Mouse (Mus musculus) E14TG2a.4 (cell line): ENCODE data around the gene Hnrnpul1.

Source experiments
- H3K27me3 ChIP-seq: 2 replicates; pipeline ENCODE4 v1.6.1; 2014; ENCODE audit warnings: low read length, control low read depth; ENCODE audit not compliant: insufficient read depth
- H3K36me3 ChIP-seq: 2 replicates; pipeline ENCODE4 v1.6.1; 2014; ENCODE audit warnings: low read length, control low read depth; ENCODE audit not compliant: insufficient read depth
- H3K4me1 ChIP-seq: replicated peaks from 2 replicates; pipeline ENCODE4 v1.6.1; 2014; ENCODE audit warnings: low read depth, low read length, control low read depth
- H3K4me3 ChIP-seq: replicated peaks from 2 replicates; pipeline ENCODE4 v1.5.1; 2014; ENCODE audit warnings: mild to moderate bottlenecking, low read length
- H3K9me3 ChIP-seq: 2 replicates; pipeline ENCODE4 v1.6.1; 2014; ENCODE audit warnings: low read length, control low read depth
- CTCF ChIP-seq: conservative IDR thresholded peaks from 2 replicates; pipeline ENCODE4 v1.5.1; 2014; ENCODE audit warnings: low read length
- NANOG ChIP-seq: IDR thresholded peaks from 2 replicates; pipeline ENCODE4 v1.6.1; 2014; ENCODE audit warnings: borderline replicate concordance, low read length, mixed read lengths
- POU5F1 ChIP-seq: IDR thresholded peaks from 2 replicates; pipeline ENCODE4 v1.6.1; 2014; ENCODE audit warnings: low read length, borderline replicate concordance

Gene Hnrnpul1

DNA sequence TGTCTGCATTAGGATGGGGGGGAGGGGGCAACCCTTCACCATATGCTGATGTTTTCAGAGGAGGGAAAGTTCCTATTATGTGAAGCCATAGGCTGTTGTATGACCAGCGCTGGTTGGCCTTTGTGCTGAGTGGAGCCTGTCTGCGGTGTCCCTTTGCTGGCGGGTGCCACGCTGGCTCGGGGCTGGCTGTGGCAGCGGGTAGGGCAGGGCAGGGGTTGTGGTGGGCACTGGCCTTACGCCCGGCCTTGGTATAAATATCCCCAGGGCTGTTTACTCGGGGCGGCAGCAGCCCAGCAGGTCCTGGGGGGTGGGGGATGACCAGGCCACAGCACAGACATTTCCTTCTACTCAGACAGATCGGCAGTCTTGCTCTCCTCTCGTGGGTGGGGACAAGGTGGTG lies 44.6 kb downstream of the Hnrnpul1 start:
- TF ChIP-seq NANOG = no peak
- TF ChIP-seq POU5F1 = no peak
- no peak for TF ChIP-seq CTCF
- H3K27me3 ChIP-seq = no peaks in the 10 kb centered on the region
- peaks cover 38% of the 10 kb centered on the region for H3K36me3 ChIP-seq
- peak overlapping the region; percentile 65 for H3K4me3 ChIP-seq
- H3K4me1 ChIP-seq = peaks cover 84% of the 10 kb centered on the region
- no peaks in the 10 kb centered on the region for H3K9me3 ChIP-seq

DNA sequence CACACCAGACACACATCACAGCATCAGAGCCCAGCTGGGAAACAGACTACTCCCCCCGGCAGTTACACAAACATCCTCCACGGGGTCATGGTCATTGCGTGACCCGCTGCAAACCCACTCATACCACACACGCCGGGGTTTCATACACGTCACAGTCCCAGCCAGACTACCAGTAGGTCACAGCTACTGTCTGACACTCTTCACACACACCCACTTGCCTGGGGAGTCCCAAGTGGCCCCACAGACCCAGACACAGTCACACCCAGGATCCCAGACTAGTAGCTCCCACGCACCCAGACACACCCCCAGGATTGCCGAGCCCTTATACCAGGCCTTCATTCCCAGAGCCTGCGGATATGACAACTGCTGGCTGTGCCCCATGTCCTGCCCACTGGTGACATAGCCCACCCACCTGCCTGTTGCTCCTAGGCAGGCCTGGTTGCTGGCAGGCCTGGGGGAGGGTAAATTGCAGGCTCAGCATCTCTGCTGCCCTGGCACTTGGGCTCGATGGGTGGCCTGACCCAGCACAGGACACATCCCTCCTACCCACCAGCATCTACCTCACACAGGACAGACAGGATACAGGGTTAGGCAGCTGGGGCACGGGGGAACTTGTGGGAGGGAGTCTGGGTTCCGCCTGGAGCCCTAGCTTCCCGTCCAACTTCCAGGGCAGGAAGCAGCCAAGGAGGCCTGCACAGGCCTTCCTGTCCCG lies 46.8 kb downstream of the Hnrnpul1 start:
- peaks cover 16% of the 10 kb centered on the region for H3K36me3 ChIP-seq
- no peak for TF ChIP-seq CTCF
- no peak for TF ChIP-seq NANOG
- TF ChIP-seq POU5F1 = no peak
- peaks cover 78% of the 10 kb centered on the region for H3K4me1 ChIP-seq
- peaks cover 13% of the 10 kb centered on the region for H3K27me3 ChIP-seq
- H3K9me3 ChIP-seq = no peaks in the 10 kb centered on the region
- H3K4me3 ChIP-seq = peak overlapping the region; percentile 67

DNA sequence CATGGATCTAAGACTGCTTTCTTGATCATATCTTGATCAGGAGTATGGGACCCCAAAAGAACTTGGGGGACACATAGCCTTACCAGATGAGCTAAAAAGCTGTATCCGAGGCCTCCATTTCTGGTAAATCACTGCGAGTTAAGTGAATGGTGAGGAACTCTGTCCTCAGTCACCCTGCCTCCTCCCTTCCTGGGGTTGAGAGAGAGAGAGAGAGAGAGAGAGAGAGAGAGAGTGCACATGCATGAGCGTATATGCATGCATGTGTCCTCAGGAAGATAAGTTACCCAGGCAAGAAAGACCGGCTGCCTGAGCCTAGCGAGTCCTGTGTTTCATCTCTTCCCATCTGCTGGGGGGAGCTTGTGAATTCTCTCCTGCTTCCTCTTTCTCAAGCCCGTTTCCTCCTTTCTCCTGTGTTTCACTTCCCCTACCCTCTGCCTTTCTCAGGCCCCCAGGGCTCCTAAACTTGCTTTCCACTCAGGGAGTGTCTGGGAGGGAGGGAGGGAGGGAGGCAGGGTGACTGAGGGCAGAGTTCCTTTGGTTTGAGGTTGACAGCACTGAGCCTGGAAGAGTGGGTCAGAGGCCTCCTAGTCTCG lies 47.9 kb downstream of the Hnrnpul1 start:
- Histone ChIP-seq H3K36me3 (0 out of 2 replicates have a peak, but pooled peaks cover 7% of the 10 kb centered on the region), H3K4me1 (peaks cover 68% of the 10 kb centered on the region), H3K4me3 (no peak overlapping the region), H3K9me3 (peaks cover 7% of the 10 kb centered on the region), H3K27me3 (peaks cover 13% of the 10 kb centered on the region)
- TF ChIP-seq NANOG (no peak), POU5F1 (no peak), CTCF (no peak)

DNA sequence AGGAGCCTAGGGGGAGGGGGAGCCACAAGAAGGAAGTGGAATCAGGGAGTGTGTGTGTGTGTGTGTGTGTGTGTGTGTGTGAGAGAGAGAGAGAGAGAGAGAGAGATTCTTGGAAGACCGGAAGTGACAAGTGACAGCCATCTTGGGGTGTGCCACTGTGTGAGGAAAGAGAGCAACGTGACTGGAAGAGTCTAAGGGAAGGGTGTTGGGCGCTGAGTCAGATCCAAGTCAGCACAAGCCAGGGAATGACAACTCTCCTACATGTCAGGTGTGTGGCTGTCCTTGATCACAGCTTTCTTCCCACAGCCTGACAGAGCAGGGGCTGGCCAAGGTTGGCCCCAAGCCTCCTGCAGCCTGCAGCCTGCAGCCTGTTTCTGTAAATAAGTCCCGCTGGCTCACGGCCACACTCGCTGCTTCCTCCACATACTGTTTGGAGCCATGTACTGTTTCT lies 48.7 kb downstream of the Hnrnpul1 start:
- Histone ChIP-seq H3K9me3 (peaks cover 7% of the 10 kb centered on the region), H3K4me1 (peaks cover 59% of the 10 kb centered on the region), H3K27me3 (peaks cover 13% of the 10 kb centered on the region), H3K36me3 (no peaks in the 10 kb centered on the region), H3K4me3 (no peak overlapping the region)
- TF ChIP-seq POU5F1 = no peak
- TF ChIP-seq CTCF = no peak
- no peak for TF ChIP-seq NANOG

DNA sequence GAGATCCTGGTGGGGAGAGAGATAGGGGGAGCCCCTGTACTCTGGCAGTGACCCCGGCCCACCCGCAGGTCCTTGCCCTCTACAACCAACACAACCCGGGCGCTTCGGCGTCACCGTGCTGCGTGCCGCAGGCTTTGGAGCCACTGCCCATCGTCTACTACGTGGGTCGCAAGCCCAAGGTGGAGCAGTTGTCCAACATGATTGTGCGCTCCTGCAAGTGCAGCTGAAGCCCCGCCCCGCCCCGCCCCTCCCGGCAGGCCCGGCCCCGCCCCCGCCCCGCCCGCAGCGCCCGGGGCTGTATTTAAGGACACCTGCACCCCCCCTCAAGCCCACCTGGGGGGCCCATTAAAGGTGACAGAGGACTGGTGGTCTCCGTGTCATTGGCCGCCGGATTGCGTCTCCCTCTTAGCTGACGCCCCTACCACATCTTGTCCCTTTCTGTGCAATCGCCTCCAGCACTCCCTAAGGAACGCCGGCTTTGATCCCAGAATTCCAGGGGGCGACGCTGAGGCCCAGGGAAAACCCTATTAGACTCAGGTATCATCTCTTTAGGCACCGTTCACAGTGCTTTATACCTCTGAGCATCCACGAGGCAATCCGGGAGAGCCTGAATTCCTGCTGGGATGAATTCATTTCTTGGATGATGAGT lies 49.7 kb downstream of the Hnrnpul1 start:
- Histone ChIP-seq H3K4me1 (peaks cover 52% of the 10 kb centered on the region), H3K9me3 (peaks cover 8% of the 10 kb centered on the region), H3K36me3 (no peaks in the 10 kb centered on the region), H3K27me3 (peaks cover 13% of the 10 kb centered on the region), H3K4me3 (peak overlapping the region; percentile 70)
- TF ChIP-seq POU5F1 (no peak), CTCF (no peak), NANOG (no peak)

DNA sequence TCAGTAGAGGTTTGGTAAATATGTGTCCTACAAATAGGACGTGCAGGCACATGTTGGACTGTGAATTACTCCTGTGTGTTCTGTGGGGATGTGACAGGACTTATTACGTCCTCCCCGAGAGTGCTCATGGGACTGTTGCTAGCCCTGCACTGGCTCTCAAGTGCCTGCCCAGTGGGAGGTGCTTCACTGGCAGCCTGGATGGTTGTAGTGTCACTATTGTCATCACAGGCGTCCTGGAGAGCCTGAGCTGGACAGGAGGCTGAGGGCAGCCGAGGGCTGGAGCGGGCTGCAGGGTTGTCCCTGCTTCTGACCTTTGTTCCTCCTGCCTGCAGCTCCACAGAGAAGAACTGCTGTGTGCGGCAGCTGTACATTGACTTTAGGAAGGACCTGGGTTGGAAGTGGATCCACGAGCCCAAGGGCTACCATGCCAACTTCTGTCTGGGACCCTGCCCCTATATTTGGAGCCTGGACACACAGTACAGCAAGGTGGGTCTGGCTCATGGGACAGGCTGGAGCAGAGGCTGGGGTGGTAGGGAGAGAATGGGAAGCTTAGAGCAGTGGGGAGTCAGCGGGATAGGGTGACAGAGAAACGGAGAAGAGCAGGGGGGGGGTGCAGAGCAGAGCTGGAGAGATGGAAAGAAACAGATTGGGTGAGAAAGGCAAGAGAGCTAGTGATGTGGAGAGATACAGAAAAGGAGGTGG lies 50.6 kb downstream of the Hnrnpul1 start:
- peaks cover 47% of the 10 kb centered on the region for H3K4me1 ChIP-seq
- peak overlapping the region; percentile 70; the same call in 1 of the 2 replicates for H3K4me3 ChIP-seq
- peaks cover 13% of the 10 kb centered on the region for H3K9me3 ChIP-seq
- H3K27me3 ChIP-seq = peaks cover 13% of the 10 kb centered on the region
- TF ChIP-seq NANOG (no peak), CTCF (no peak), POU5F1 (no peak)
- no peaks in the 10 kb centered on the region for H3K36me3 ChIP-seq

DNA sequence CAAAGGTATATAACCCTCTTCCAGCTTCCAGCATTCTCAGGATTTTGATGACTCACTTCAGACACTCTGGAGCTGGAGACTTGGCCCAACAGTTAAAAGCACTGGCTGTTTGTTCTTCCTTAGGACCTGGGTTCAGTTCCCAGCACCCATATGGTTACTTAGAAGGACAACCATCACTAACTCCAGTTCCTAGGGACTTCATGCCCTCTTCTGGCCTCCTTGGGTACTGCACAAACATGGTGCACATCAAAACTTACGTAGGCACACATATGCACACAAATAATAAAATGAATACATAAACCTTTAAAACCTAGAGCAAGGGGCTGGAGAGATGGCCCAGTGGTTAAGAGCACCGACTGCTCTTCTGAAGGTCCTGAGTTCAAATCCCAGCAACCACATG lies 52.2 kb downstream of the Hnrnpul1 start:
- peaks cover 13% of the 10 kb centered on the region for H3K9me3 ChIP-seq
- TF ChIP-seq NANOG (no peak), CTCF (peak; percentile 50)

DNA sequence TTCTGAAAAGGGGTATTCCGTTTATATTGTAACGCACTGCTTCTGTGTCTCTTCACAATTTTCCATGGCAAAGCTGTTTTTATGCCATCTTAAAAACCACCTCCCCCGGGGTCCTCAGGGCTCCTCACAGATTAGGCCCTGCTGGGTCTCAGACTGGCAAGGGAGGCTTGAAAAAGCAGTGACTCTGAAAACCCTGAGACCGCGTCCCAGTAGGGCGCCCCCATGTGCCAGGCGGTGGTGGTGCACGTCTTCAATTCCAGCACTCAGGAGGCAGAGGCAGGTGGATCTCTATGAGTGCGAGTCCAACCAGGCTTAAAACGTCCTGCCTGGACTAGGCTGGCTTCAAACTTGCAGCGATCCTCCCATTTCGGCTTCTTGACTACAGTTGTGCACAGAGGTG lies 53.8 kb downstream of the Hnrnpul1 start:
- Histone ChIP-seq H3K4me3 (no peak overlapping the region), H3K36me3 (no peaks in the 10 kb centered on the region), H3K4me1 (peaks cover 23% of the 10 kb centered on the region), H3K9me3 (peaks cover 13% of the 10 kb centered on the region), H3K27me3 (peaks cover 20% of the 10 kb centered on the region)
- TF ChIP-seq NANOG = no peak
- no peak for TF ChIP-seq POU5F1
- peak; percentile 93 for TF ChIP-seq CTCF

More for the DNA sequence above, 52.2 kb downstream of the Hnrnpul1 start:
- Histone ChIP-seq H3K27me3 (peaks cover 15% of the 10 kb centered on the region), H3K4me3 (no peak overlapping the region), H3K4me1 (peaks cover 31% of the 10 kb centered on the region), H3K36me3 (no peaks in the 10 kb centered on the region)
